In the genomic region with DNA sequence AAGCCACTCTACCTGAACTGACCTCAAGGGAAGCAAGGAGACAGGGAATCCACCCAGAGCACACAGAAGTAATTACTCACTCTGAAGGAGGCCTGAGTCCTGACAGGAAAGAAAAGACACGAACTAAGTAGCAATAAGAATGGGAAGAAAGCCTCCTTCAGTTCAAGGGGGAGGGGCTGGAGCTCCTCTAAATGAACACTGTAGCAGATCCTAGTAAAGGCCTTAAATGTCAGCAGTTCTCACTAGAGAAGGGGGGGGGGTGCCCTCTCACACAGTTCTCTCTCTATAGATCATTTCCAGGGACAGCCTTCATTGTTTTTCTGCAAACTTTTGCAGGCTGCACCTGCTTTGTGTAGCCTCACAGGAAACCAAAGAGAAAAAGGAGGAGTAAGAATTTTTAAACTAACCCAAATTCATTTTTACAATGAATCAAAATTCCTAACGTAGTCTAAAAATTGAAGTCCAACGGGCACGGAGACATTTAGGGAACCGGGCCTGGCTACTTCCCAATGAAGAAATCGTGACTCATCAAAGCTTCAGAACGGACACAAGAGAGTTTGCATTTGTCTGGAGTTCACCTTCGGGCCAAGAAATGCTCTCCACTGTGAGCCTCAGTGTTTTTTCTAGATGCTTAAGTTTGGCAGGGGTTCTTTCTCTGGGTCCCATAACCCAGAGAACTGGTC, we compare ENCODE assay signal across 8 mouse cellular contexts. TPM values are rescaled to one million over a fixed set of nuclear protein-coding genes. Genes with fewer than 3 reads are reported as not detected.
A peak's percentile ranks its signal among the peaks of the same experiment; 100 is the strongest.
DNase-seq lines count a peak whose midpoint lies in the region; ATAC-seq and TF ChIP-seq lines count a peak whose summit lies in the region.

No protein-coding gene starts in this region.

- intact Hi-C loops in left cerebral cortex, adult 2 months (cut with DNase I), result no loop called here
- intact Hi-C loops in left cerebral cortex, postnatal 4 days (cut with DNase I), result no loop called here

- H3K9ac ChIP-seq in hindbrain, embryonic 11.5 days (ENCODE audit: low read depth, low read length), result no peak overlapping the region
- H3K9ac ChIP-seq in liver, embryonic 14.5 days (replicated peaks), result no peak overlapping the region
- H3K9ac ChIP-seq in stomach, postnatal 0 days (ENCODE audit: low read length), result no peak overlapping the region

- H3K27ac ChIP-seq in left cerebral cortex, adult 2 months, result no peak overlapping the region
- no peak overlapping the region for H3K27ac ChIP-seq in hindbrain, embryonic 11.5 days (ENCODE audit: low read depth, low read length)
- H3K27ac ChIP-seq in liver, embryonic 14.5 days, result no peak overlapping the region
- H3K27ac ChIP-seq in stomach, postnatal 0 days (replicated peaks), result no peak overlapping the region

- 22% methylated on average over 8 of the region's 8 CpGs for WGBS in hindbrain, embryonic 11.5 days
- 19% methylated on average over 8 of the region's 8 CpGs for WGBS in liver, embryonic 14.5 days (ENCODE audit: insufficient replicate concordance)
- WGBS in stomach, postnatal 0 days, result 23% methylated on average over 8 of the region's 8 CpGs

- TF ChIP-seq CTCF in left cerebral cortex, adult 2 months (IDR thresholded peaks at IDR 0.05), result no peak; the same call in 1 of the 2 replicates
- TF ChIP-seq CTCF in liver, embryonic 14.5 days (IDR thresholded peaks at IDR 0.05; ENCODE audit: low read depth), result no peak
- no peak for TF ChIP-seq CTCF in stomach, postnatal 0 days (IDR thresholded peaks at IDR 0.05; ENCODE audit: low read depth)

- H3K4me2 ChIP-seq in hindbrain, embryonic 11.5 days (replicated peaks; ENCODE audit: low read depth, low read length), result peak overlapping the region; percentile 72
- H3K4me2 ChIP-seq in liver, embryonic 14.5 days (ENCODE audit: low read depth), result peak overlapping the region; percentile 69; the same call in 1 of the 2 replicates
- peak overlapping the region; percentile 99 for H3K4me2 ChIP-seq in stomach, postnatal 0 days (replicated peaks; ENCODE audit: low read depth)

- DNase-seq in left cerebral cortex, adult 2 months (ENCODE audit: extremely low spot score in 1 of 2, low spot score in 2 of 2), result no peak
- no peak for DNase-seq in left cerebral cortex, postnatal 4 days
- DNase-seq in hindbrain, embryonic 11.5 days (ENCODE audit: low spot score), result peak; percentile 14
- DNase-seq in liver, embryonic 14.5 days (ENCODE audit: low read depth in 3 of 3, low spot score in 3 of 3), result no peak
- DNase-seq in stomach, postnatal 0 days (ENCODE audit: low spot score), result no peak
- no peak for DNase-seq in cerebellum, adult 9-10 months
- DNase-seq in gastrocnemius, postnatal 25 days, result no peak

- peaks cover 10% of the 10 kb centered on the region for H3K4me1 ChIP-seq in hindbrain, embryonic 11.5 days (replicated peaks; ENCODE audit: control insufficient read depth, insufficient read depth, low read length)
- H3K4me1 ChIP-seq in liver, embryonic 14.5 days (replicated peaks; ENCODE audit: control insufficient read depth in 2 of 2, insufficient read depth in 2 of 2, low read length in 1 of 2), result no peaks in the 10 kb centered on the region
- peaks cover 2% of the 10 kb centered on the region; the same call in 1 of the 2 replicates for H3K4me1 ChIP-seq in stomach, postnatal 0 days (replicated peaks; ENCODE audit: control insufficient read depth, insufficient read depth)

- peaks cover 16% of the 10 kb centered on the region for H3K27me3 ChIP-seq in hindbrain, embryonic 11.5 days (ENCODE audit: control insufficient read depth, insufficient read depth, low read length)
- peaks cover 36% of the 10 kb centered on the region for H3K27me3 ChIP-seq in liver, embryonic 14.5 days (ENCODE audit: control insufficient read depth, insufficient read depth, low read length)
- H3K27me3 ChIP-seq in stomach, postnatal 0 days (ENCODE audit: control insufficient read depth, insufficient read depth, low read length), result 0 out of 2 replicates have a peak, but pooled peaks cover 3% of the 10 kb centered on the region

- H3K9me3 ChIP-seq in hindbrain, embryonic 11.5 days (ENCODE audit: control insufficient read depth, low read length), result no peaks in the 10 kb centered on the region
- H3K9me3 ChIP-seq in liver, embryonic 14.5 days (ENCODE audit: control insufficient read depth, low read length), result no peaks in the 10 kb centered on the region
- no peaks in the 10 kb centered on the region for H3K9me3 ChIP-seq in stomach, postnatal 0 days (ENCODE audit: control insufficient read depth, low read length)

- ATAC-seq in common myeloid progenitor, adult 5-6 weeks (replicated peaks; ENCODE audit: low read depth, poor library complexity, severe bottlenecking), result 0 out of 2 replicates have a peak, but pooled peaks have one; percentile 18
- no peak for ATAC-seq in hindbrain, embryonic 11.5 days (ENCODE audit: low FRiP score)
- ATAC-seq in liver, embryonic 14.5 days (ENCODE audit: insufficient read depth), result no peak
- ATAC-seq in stomach, postnatal 0 days (ENCODE audit: low FRiP score, low TSS enrichment), result no peak

- peak overlapping the region; percentile 59; the same call in 1 of the 2 replicates for H3K4me3 ChIP-seq in left cerebral cortex, adult 2 months
- peak overlapping the region; percentile 36; the same call in 1 of the 2 replicates for H3K4me3 ChIP-seq in hindbrain, embryonic 11.5 days (ENCODE audit: low read depth, low read length)
- H3K4me3 ChIP-seq in liver, embryonic 14.5 days (ENCODE audit: insufficient read depth in 1 of 2, low read depth in 2 of 2, low read length in 2 of 2), result no peak overlapping the region
- no peak overlapping the region for H3K4me3 ChIP-seq in stomach, postnatal 0 days (ENCODE audit: low read depth, low read length)

- no peak for TF ChIP-seq EP300 in liver, embryonic 14.5 days (IDR thresholded peaks at IDR 0.05; ENCODE audit: low read depth)
- TF ChIP-seq EP300 in stomach, postnatal 0 days (optimal IDR thresholded peaks at IDR 0.05), result no peak

- H3K36me3 ChIP-seq in hindbrain, embryonic 11.5 days (ENCODE audit: control insufficient read depth, insufficient read depth, low read length), result no peaks in the 10 kb centered on the region
- H3K36me3 ChIP-seq in liver, embryonic 14.5 days (replicated peaks; ENCODE audit: control insufficient read depth, insufficient read depth, low read depth), result no peaks in the 10 kb centered on the region
- H3K36me3 ChIP-seq in stomach, postnatal 0 days (ENCODE audit: control insufficient read depth, insufficient read depth, low read length), result no peaks in the 10 kb centered on the region

RNA-seq across cellular contexts. Expression of gene Glis3, which starts 2.7 kb away (rescaled TPM):
- 1 to 10 TPM; 6.5 to 6.7 TPM for total RNA-seq in left cerebral cortex, adult 2 months (2021)
- total RNA-seq in left cerebral cortex, postnatal 4 days (2021), result 10 to 100 TPM in 1 of 2 experiments, 1 to 10 TPM in 1; 6.6 to 10.8 TPM
- total RNA-seq in common myeloid progenitor, adult 5-6 weeks (2017), result 0.63 and 0.73 TPM in 2 replicates
- polyA plus RNA-seq in hindbrain, embryonic 11.5 days (2014; fragmentation: Nextera tagmentation; extraction: Ambion mirVana), result 2.3 and 2.9 TPM in 2 replicates
- 0.08 and 0.12 TPM in 2 replicates for polyA plus RNA-seq in liver, embryonic 14.5 days (2012; rRNA removed)
- polyA plus RNA-seq in liver, embryonic 14.5 days (2014; fragmentation: Nextera tagmentation; extraction: Ambion mirVana), result 0.14 and 0.20 TPM in 2 replicates
- polyA plus RNA-seq in stomach, postnatal 0 days (2015; fragmentation: Nextera tagmentation; extraction: Ambion mirVana), result 0.85 and 1.0 TPM in 2 replicates
- 1 to 10 TPM in 1 of 2 experiments, under 1 TPM in 1; 0.82 to 1.0 TPM for total RNA-seq in gastrocnemius, postnatal 25 days (2021)

Comparison
In these comparisons a context has a peak if more than half of its experiments do, and no peak if none do; other contexts are left out.
1. H3K4me3 ChIP-seq: peak in left cerebral cortex, adult 2 months (single experiment) and hindbrain, embryonic 11.5 days (single experiment); none in liver, embryonic 14.5 days (0 of 2) and stomach, postnatal 0 days (single experiment).
2. Peak in every context shown above with its lines, with median percentiles within 50 percentile points of each other: H3K4me2 ChIP-seq.